Mouse (Mus musculus): Measurements from ENCODE around the gene Gxylt2.

Gene Gxylt2

GRCm38 (mm10) chr6:100704574-100705365 lies at the start of gene Gxylt2:
Gxylt2 (plus strand) TSS chr6:100704734.
- peak; percentile 66 for DNase-seq (ENCODE audit: low read depth, low spot score)

DNA sequence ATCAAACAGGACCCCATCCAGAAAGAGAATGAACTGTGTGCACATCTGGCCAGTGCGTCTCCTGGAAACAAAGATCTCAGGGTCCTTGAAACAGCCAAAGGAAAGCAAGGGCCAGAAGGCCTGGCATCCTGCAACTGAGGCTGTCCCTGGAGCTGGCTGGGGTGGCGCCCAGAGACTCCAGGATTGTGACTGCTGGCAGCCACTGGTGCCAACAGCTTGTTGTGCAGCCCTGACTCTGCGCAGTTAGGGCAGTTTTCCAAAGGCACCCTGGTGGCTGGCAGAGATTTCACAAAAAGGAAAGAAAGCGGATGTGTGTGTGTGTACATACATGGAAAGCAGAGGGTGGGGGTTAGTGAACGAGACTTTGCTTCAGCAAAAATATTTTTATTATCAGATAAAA lies 44.1 kb upstream of the Gxylt2 start:
- DNase-seq (ENCODE audit: low read depth, low spot score) = peak; percentile 10

GRCm38 (mm10) chr6:100662224-100662623 lies 42.3 kb upstream of the Gxylt2 start:
- no peak for DNase-seq (ENCODE audit: low read depth, low spot score)

DNA sequence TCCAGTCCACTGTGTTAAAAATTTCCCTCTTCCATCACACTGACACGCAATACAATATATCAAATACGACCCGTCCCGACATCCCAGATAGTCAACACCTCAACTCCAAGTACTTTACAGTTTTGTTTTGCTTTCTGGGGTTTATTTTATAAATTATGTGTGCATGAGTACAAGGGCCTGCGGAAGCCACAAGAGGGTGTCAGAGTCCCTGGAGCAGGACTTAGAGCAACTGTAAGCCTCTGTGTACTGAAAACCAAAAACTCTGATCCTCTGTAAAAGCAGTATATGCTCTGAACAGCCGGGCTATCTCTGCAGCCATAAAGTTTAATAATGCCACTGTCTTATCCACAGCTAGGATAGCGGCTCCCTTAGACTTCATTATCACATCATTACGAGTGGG lies 36.9 kb upstream of the Gxylt2 start:
- no peak for DNase-seq (ENCODE audit: low read depth, low spot score)

DNA sequence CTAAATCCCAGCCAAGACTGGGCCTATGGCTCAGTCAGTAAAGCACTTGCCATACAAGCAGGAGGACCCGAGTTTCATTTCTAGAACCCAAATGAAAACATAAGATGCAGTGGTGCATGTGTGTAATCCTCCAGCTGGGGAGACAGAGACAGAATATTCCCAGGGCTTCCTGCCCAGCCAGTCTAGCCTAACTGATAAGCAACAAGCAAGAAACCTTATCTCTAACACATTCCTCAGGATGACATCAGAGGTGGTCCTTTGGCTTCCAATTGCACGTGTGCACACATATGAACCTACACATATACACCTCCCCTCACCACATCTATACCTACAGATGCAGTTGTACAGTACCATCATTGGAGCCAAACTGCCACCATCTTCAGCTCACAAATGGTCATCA lies 35.7 kb upstream of the Gxylt2 start:
- DNase-seq (ENCODE audit: low read depth, low spot score) = no peak

GRCm38 (mm10) chr6:100670370-100670841 lies 34.1 kb upstream of the Gxylt2 start:
- peak; percentile 67 for DNase-seq (ENCODE audit: low read depth, low spot score)

- DNase-seq (ENCODE audit: low read depth, low spot score) = peak; percentile 89
These were observed 33.6 kb upstream of the Gxylt2 start, which contains the start of gene Shq1 for GRCm38 (mm10) chr6:100670880-100671344. Shq1 (minus strand) TSS chr6:100671157.

DNA sequence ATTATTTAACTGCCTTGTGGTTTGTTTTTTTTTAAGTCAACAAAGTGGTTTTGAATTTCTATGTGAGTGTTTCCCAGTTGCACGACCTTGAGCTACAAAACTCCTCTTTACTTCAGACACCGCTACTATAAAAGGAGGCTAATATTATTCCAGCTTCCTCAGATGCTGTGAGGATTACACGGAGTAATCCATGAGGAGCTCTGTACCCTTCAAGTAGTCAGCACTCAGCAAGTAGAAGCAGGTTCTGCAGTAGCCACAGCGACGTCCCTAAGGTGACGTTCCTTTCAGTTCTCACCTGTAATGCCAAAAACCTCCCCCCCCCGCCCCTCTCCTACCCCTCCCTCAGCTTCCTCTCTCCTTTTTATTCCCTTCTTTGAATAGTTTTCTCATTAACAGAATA lies 33.1 kb upstream of the Gxylt2 start:
- DNase-seq (ENCODE audit: low read depth, low spot score) = no peak

DNA sequence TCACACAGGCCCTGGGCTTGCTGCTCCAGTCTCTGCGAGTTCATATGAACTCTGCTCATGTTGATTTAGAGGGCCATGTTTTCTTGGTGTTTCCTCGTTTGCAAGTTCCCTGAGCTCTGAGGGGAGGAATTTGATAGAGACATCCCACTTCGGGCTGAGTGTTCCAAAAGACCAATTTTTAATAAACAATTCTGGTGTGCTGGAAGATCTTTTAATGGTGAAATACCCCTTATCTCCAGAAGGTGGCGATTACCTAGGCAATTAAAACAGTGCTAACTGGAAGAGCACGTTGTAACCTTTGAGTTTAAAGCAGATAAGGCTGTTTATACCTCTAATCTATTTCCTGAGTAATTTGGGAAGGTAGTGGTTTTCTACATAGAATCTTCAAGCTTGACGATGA lies 29.6 kb upstream of the Gxylt2 start:
- peak; percentile 48 for DNase-seq (ENCODE audit: low read depth, low spot score)

DNA sequence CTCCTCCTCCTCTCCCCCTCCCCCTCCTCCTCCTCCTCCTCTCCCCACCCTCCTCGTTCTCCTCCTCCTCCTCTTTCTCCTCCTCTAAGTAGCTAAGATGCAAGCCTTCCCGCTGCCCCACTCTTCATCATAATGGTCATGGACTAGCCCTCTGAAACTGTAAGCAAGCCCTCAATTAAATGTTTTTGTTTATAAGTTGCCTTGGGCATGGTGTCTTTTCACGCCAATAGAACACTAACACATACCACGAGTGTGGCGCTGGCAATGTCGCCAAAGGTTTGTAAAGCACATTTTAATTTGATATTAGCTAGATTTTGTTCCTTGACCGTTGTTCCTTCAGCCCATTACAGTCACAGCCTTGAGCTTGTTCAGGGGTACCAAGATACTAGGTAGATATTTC lies 28.1 kb upstream of the Gxylt2 start:
- DNase-seq (ENCODE audit: low read depth, low spot score) = no peak

DNA sequence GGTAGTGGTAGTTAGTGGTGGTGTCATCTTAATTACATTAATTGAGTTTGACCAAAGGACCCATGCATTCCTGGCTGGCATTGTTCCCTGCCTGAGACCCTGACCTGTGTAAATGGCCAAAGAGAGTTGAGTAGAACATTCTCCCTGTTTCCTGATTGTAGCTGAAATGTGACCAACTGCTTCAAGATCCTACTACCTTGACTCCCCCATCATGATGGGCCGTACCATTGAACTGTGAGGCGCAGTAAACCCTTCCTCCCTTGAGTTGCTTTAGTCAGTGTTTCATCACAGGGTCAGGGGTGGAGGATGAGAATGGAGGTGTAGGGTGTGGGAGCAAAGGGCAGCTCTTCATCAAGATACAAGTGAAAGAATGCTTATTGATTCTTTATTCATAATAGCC lies 25.9 kb upstream of the Gxylt2 start:
- DNase-seq (ENCODE audit: low read depth, low spot score) = no peak

DNA sequence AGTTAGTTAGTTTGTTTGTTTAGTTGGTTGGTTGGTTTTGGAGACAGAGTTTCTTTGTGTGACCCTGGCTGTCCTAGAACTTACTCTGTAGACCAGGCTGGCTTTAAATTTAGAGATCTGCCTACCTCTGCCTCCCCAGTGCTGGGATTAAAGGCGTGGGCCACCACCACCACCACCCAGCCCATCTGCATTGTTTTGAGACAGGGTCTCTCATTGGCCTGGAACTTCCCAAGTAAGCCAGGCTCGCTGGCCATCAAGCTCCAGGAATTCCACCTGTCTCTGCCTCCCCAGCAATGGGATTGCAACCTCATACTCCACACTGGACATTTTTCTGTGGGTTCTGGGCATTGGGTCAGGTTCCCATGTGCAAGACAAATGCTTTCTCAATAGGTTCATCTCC lies 18.2 kb upstream of the Gxylt2 start:
- no peak for DNase-seq (ENCODE audit: low read depth, low spot score)

DNA sequence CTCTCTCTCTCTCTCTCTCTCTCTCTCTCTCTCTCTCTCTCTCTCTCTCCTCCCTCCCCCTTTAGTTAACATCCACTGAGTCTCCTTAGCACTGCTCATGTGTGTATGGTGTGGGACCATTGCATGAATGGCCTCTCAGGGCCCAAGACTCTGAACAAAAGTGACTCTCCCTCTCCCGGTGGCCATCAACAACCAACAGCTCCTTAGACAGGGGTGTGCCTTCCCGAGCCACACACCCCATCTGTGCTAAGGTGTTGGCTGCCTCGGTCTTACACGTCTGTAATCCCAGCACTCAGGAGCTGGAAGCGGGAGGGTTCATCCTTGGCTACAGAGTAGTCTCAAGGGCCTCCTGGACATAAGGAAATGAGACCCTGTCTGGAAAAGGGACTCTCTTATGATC lies 4.5 kb upstream of the Gxylt2 start:
- no peak for DNase-seq (ENCODE audit: low read depth, low spot score)

DNA sequence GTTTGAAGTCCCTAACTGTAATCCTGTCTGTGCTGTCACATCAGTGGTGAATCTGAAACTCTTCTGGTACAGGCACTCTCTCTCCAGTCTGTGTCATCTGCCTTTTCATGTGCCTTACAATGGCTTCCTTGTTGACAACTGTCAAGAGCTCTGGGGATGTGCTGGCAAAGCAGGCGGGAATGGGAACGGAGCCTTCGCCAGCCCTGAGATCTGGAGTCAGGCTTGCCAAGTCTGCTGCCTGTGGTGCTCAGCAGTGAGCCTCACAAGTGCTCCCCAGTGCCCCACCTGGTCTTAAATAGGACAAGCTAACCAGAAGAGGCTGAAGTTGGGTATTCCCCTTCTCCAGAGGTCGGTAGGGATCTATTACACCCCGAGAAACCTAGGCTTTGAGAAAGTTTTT lies 3.8 kb upstream of the Gxylt2 start:
- DNase-seq (ENCODE audit: low read depth, low spot score) = no peak

- no peak for DNase-seq (ENCODE audit: low read depth, low spot score)
These were observed 349 bp upstream of the Gxylt2 start for GRCm38 (mm10) chr6:100704197-100704573.

- DNase-seq (ENCODE audit: low read depth, low spot score) = no peak
These were observed 855 bp downstream of the Gxylt2 start for GRCm38 (mm10) chr6:100705366-100705811.

DNA sequence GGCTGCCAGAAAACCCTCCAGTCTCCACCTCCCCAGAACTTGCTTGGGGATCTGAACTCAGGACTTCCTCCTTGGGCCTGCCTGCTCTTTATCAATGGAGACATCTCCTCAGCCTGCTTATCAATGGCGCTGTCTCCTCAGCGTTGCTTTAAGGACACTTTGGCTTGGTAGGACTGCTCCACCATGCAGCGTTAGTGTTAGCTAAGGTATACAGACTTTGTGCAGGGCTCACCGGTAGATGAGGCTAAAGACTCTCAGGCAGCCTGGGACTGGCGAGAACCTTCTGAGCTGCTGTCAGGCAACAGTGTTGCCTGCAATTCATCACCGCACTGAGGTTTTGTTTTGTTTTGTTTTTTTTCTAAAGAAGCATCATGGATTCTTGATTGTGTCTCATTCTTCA lies 2.3 kb downstream of the Gxylt2 start:
- DNase-seq (ENCODE audit: low read depth, low spot score) = no peak

DNA sequence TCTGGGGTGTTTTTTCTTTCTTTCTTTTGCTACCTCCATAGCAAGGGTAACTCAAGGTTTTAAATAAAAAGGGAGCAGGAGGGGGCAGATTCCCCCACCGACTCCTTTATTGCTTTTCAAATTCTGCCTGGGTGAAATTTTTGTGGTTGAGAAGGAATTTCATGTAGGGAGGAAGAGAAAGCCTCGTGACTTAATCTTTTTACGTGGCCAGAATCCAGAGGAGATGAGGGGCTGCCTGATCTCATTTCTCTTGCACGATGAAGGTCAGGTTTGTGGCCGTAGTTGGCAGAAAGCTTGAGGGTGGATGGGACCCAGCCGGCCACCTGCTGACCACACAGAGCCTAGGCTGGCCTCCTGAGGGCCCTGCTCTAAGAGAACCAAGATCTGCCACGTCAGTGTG lies 3.0 kb downstream of the Gxylt2 start:
- DNase-seq (ENCODE audit: low read depth, low spot score) = no peak

DNA sequence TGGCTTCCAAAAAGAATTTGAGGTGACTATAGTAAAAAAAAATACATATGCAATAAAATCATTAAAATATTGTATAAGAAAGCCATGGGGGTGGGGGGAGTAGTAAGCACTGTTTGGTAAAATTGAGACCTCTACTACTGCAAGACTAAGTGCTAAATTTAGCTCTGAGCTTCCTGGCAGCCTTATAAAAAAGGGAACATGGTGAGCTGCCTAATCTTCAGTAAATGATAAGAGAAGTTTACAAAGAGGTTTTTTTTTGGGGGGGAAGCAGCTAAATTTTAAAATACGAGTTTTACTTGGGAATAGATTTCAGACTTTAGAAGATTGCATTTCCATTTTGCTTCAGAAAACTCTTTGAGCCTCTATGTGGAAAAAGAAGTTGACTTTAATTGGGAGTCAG lies 3.7 kb downstream of the Gxylt2 start:
- DNase-seq (ENCODE audit: low read depth, low spot score) = no peak

DNA sequence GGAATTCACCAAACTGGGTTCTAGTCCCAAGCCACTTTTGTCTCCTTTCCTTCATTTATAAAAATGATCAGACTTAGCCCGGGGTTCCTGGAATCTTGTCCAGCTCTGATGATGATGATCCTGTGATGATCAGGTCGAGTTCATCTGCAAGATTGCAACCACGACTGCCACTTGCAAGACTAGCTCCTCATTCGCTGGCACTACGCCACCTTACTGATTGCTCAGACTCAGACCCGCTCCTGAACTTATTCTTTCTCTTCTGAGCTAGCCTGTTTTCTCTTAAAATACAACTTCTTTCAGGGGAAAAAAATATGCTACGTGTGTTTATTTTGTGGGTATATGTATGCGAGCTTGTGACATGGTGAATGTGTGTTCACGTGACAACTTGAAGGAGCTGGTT lies 4.5 kb downstream of the Gxylt2 start:
- DNase-seq (ENCODE audit: low read depth, low spot score) = no peak

GRCm38 (mm10) chr6:100709483-100709882 lies 4.9 kb downstream of the Gxylt2 start:
- peak; percentile 81 for DNase-seq (ENCODE audit: low read depth, low spot score)

GRCm38 (mm10) chr6:100710170-100710569 lies 5.6 kb downstream of the Gxylt2 start:
- peak; percentile 47 for DNase-seq (ENCODE audit: low read depth, low spot score)

DNA sequence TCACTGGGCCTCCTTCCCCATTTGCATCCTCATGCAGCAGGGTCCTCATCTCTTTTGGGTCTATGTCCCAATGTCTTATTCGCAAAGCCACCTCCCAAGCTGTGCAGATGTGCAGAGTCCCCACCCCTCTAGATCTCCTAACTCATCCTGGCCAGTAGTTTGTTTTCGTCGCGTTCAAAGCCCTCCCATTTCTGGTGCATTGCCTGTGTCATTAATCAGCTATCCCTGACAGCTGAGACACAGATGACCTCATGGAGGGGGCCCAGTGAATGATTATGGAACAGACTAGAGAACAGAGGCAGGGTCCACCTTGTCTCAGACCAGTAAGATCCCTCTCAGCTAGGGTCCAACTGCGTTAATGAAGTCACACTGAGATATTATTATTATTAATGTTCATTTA lies 6.3 kb downstream of the Gxylt2 start:
- DNase-seq (ENCODE audit: low read depth, low spot score) = no peak
